Mouse (Mus musculus): Measurements from ENCODE around the gene Zfp358. TPM values are rescaled to one million over a fixed set of nuclear protein-coding genes. Genes with fewer than 3 reads are reported as not detected.
A peak's percentile ranks its signal among the peaks of the same experiment; 100 is the strongest.

Gene Zfp358
- polyA plus RNA-seq, 1 experiment, result 30.6 TPM

DNA sequence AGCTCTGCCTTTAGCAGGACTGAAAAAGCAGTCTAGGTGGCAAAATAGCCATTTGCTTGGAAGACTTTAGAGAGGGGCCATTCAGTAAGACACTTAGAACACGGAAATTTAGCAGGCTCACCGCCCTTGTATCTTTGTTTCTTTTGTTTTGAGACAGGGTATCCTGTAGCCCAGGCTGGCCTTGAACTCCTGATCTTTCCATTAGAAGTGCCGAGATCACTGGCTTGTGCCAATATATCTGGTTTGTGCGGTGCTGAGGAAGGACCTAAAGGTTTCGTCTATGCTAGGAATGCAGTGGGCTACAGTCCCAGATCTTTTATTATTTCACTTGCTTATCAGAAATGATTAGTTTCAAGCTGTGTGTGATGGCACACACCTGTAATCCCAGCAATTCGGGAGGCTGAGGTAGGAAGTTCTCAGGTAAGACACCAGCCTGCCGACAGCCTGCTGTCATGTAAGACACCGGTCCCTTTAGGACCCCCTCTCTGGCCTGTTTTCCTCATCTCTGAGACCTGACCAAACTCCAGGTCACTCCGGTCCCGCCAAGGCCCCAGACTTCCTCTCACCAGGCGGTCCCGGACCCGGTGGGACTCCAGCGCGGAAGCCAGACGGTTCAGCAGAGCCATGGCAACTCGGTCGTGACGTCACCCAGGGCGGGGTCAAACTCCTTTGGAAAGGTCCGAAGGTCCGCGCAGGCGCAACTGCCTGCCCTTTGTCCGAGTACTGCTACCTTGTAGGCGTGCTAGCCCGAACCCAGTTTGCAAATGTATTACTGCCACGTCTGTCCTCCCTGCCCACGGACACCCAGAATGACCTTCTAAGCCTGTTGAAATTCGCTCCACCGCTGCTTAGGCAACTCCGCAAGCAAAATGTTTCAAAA, 25.7 kb upstream of the Zfp358 start, which contains the start of gene Pex11g:
Gene Pex11g (minus strand): TSS at position 675 of the 880 bp plus-strand sequence.
- no peaks in the 10 kb centered on the region for H3K36me3 ChIP-seq (ENCODE audit: control insufficient read depth, insufficient read depth)

DNA sequence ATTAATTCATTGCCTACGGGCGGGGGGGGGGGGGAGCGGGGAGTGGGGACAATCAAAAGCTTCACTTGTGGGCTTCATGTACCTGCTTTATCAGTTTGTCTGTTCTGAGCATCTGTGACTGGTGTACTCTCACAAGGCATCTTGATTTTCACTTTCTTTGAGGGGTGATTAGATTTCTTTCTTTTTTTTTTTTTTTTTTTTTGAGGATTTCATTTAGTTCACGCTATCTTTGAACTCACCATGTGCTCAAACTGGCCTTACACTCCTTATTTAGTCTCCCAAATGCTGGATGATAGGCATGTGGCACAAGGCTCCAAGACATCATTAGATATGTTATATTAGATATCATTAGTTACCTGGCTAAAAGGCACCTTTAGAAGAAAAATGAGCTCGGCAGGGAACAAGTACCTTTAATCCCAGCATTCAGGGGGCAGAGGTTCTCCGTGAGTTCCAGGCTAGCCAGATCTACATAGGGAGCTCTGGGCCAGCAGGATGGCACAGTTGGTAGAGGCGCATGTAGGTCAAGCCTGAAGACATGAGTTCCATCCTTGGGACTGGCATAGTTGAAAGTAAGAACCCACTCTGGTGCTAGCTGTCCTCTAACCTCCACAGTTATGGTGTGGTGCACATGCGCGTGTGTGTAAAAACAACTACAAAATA, 24.9 kb upstream of the Zfp358 start:
- Histone ChIP-seq H3K27me3 (ENCODE audit: control insufficient read depth, insufficient read depth, insufficient read length) (no peaks in the 10 kb centered on the region), H3ac (ENCODE audit: control insufficient read depth, insufficient read length, low read depth) (no peak overlapping the region), H3K79me2 (ENCODE audit: control insufficient read depth, insufficient read depth) (no peaks in the 10 kb centered on the region), H3K4me3 (ENCODE audit: insufficient read depth, poor library complexity, severe bottlenecking) (peak overlapping the region; percentile 21), H3K36me3 (ENCODE audit: control insufficient read depth, insufficient read depth) (no peaks in the 10 kb centered on the region), H3K79me3 (ENCODE audit: low read depth) (no peaks in the 10 kb centered on the region)
- TF ChIP-seq CEBPB (IDR thresholded peaks at IDR 0.05; ENCODE audit: low read depth) (no peak), MAX (IDR thresholded peaks at IDR 0.05) (no peak), USF1 (IDR thresholded peaks at IDR 0.05; ENCODE audit: low read depth) (no peak), CTCF (IDR thresholded peaks at IDR 0.05; ENCODE audit: control insufficient read depth, insufficient read depth, insufficient read length) (no peak), MYOG (IDR thresholded peaks at IDR 0.05; ENCODE audit: control insufficient read depth, extremely low read depth, insufficient read length) (no peak), FOSL1 (IDR thresholded peaks at IDR 0.05; ENCODE audit: insufficient read depth, low read length, poor library complexity, severe bottlenecking) (no peak), MYOD1 (IDR thresholded peaks at IDR 0.05; ENCODE audit: control insufficient read depth, insufficient read length, low read depth) (no peak)

More for the DNA sequence above, 25.7 kb upstream of the Zfp358 start, which contains the start of gene Pex11g:
- Histone ChIP-seq H3ac (ENCODE audit: control insufficient read depth, insufficient read length, low read depth) (peak within 1 kb of the TSS; percentile 42), H3K79me2 (ENCODE audit: control insufficient read depth, insufficient read depth) (no peaks in the 10 kb centered on the region), H3K27me3 (ENCODE audit: control insufficient read depth, insufficient read depth, insufficient read length) (no peaks in the 10 kb centered on the region), H3K4me3 (ENCODE audit: insufficient read depth, poor library complexity, severe bottlenecking) (peak within 1 kb of the TSS; percentile 25), H3K79me3 (ENCODE audit: low read depth) (no peaks in the 10 kb centered on the region)
- TF ChIP-seq MYOG (IDR thresholded peaks at IDR 0.05; ENCODE audit: control insufficient read depth, extremely low read depth, insufficient read length) (no peak), CTCF (IDR thresholded peaks at IDR 0.05; ENCODE audit: control insufficient read depth, insufficient read depth, insufficient read length) (no peak), CEBPB (IDR thresholded peaks at IDR 0.05; ENCODE audit: low read depth) (no peak), USF1 (IDR thresholded peaks at IDR 0.05; ENCODE audit: low read depth) (no peak), MAX (IDR thresholded peaks at IDR 0.05) (no peak), MYOD1 (IDR thresholded peaks at IDR 0.05; ENCODE audit: control insufficient read depth, insufficient read length, low read depth) (no peak), FOSL1 (IDR thresholded peaks at IDR 0.05; ENCODE audit: insufficient read depth, low read length, poor library complexity, severe bottlenecking) (no peak)

DNA sequence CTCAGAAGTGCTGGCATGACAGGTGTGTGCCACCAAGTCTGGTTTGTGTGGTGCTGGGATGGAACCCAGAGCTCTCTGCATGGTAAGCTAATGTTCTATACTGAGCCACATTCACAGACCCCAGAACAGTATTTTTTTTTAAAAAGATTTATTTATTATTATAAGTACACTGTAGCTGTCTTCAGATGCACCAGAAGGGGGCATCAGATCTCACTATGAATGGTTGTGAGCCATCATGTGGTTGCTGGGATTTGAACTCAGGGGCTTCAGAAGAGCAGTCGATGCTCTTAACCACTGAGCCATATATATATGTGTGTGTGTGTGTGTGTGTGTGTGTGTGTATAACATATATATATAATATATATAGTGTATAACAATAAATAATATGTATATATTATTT, 24.1 kb upstream of the Zfp358 start:
- Histone ChIP-seq H3K4me3 (ENCODE audit: insufficient read depth, poor library complexity, severe bottlenecking) (no peak overlapping the region), H3K36me3 (ENCODE audit: control insufficient read depth, insufficient read depth) (no peaks in the 10 kb centered on the region), H3ac (ENCODE audit: control insufficient read depth, insufficient read length, low read depth) (no peak overlapping the region), H3K79me2 (ENCODE audit: control insufficient read depth, insufficient read depth) (no peaks in the 10 kb centered on the region), H3K27me3 (ENCODE audit: control insufficient read depth, insufficient read depth, insufficient read length) (no peaks in the 10 kb centered on the region), H3K79me3 (ENCODE audit: low read depth) (no peaks in the 10 kb centered on the region)
- TF ChIP-seq MYOD1 (IDR thresholded peaks at IDR 0.05; ENCODE audit: control insufficient read depth, insufficient read length, low read depth) (no peak), CTCF (IDR thresholded peaks at IDR 0.05; ENCODE audit: control insufficient read depth, insufficient read depth, insufficient read length) (no peak), CEBPB (IDR thresholded peaks at IDR 0.05; ENCODE audit: low read depth) (no peak), MYOG (IDR thresholded peaks at IDR 0.05; ENCODE audit: control insufficient read depth, extremely low read depth, insufficient read length) (no peak), FOSL1 (IDR thresholded peaks at IDR 0.05; ENCODE audit: insufficient read depth, low read length, poor library complexity, severe bottlenecking) (no peak), USF1 (IDR thresholded peaks at IDR 0.05; ENCODE audit: low read depth) (no peak), MAX (IDR thresholded peaks at IDR 0.05) (no peak)

DNA sequence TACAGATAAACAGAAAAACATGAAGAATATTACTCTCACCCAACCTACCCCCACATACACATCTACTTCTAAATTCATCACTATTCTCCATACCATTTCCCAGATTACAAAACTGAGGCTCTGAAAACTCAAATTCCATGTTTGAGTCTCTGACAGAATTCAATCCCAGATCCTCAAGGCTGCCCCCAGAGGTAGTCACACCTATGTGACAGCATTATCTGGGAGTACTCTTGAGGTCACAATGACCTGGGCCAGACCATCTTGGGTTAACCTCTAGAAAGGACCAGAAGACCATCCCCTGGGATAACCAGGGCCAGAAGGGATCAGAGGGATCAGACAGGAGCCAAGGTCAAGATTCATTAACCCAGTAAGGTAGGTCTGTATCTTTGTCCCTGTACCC, 22.4 kb upstream of the Zfp358 start, which contains the start of gene Tex45:
Gene Tex45 (plus strand): TSS at position 301 of the 400 bp plus-strand sequence.
- no peak within 1 kb of the TSS for H3K4me3 ChIP-seq (ENCODE audit: insufficient read depth, poor library complexity, severe bottlenecking)
- no peak for TF ChIP-seq CTCF (IDR thresholded peaks at IDR 0.05; ENCODE audit: control insufficient read depth, insufficient read depth, insufficient read length)
- TF ChIP-seq USF1 (IDR thresholded peaks at IDR 0.05; ENCODE audit: low read depth), result no peak
- no peak for TF ChIP-seq MYOD1 (IDR thresholded peaks at IDR 0.05; ENCODE audit: control insufficient read depth, insufficient read length, low read depth)
- no peak for TF ChIP-seq FOSL1 (IDR thresholded peaks at IDR 0.05; ENCODE audit: insufficient read depth, low read length, poor library complexity, severe bottlenecking)
- TF ChIP-seq MAX (IDR thresholded peaks at IDR 0.05), result no peak
- TF ChIP-seq CEBPB (IDR thresholded peaks at IDR 0.05; ENCODE audit: low read depth), result no peak
- TF ChIP-seq MYOG (IDR thresholded peaks at IDR 0.05; ENCODE audit: control insufficient read depth, extremely low read depth, insufficient read length), result no peak
- no peak within 1 kb of the TSS for H3ac ChIP-seq (ENCODE audit: control insufficient read depth, insufficient read length, low read depth)
- no peaks in the 10 kb centered on the region for H3K27me3 ChIP-seq (ENCODE audit: control insufficient read depth, insufficient read depth, insufficient read length)
- no peaks in the 10 kb centered on the region for H3K79me2 ChIP-seq (ENCODE audit: control insufficient read depth, insufficient read depth)
- H3K79me3 ChIP-seq (ENCODE audit: low read depth), result no peaks in the 10 kb centered on the region
- no peaks in the 10 kb centered on the region for H3K36me3 ChIP-seq (ENCODE audit: control insufficient read depth, insufficient read depth)

DNA sequence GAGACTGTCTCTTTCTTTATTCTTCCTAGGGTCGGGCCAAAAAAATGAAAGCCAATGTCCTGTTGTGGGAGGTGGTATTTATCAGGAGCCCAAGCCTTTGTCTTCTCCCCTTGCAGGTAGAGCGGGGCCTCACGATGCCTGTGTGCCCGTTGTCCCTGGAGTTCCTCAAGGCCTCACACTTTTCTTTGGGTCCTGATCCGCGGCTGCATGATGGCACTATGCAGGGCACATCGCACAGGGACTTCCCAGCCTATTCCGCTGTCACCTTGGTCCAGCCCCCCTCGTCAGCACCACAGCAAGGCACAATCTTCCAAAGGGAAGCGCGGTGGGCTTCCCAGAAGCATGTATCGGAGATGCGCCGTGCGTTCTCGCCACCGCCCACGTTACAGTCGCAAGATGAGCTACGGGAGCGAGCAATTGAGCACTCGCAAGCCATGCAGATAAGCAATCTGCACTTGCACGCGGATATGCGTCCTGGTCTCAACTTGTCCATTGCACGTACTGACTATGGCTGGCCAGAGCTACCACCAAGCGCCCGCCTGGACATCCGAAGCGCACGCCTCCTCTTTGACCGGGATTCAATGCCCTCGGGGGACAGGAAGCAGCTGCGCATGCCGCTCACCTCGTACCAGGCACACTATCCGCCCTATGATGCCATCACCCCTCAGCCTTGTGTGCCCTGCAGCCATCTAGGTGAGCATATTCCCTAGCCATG, 17.1 kb upstream of the Zfp358 start:
- Histone ChIP-seq H3K79me3 (ENCODE audit: low read depth) (no peaks in the 10 kb centered on the region), H3K79me2 (ENCODE audit: control insufficient read depth, insufficient read depth) (no peaks in the 10 kb centered on the region), H3K36me3 (ENCODE audit: control insufficient read depth, insufficient read depth) (no peaks in the 10 kb centered on the region), H3ac (ENCODE audit: control insufficient read depth, insufficient read length, low read depth) (no peak overlapping the region), H3K4me3 (ENCODE audit: insufficient read depth, poor library complexity, severe bottlenecking) (no peak overlapping the region), H3K27me3 (ENCODE audit: control insufficient read depth, insufficient read depth, insufficient read length) (no peaks in the 10 kb centered on the region)
- TF ChIP-seq USF1 (IDR thresholded peaks at IDR 0.05; ENCODE audit: low read depth) (no peak), CTCF (IDR thresholded peaks at IDR 0.05; ENCODE audit: control insufficient read depth, insufficient read depth, insufficient read length) (no peak), MAX (IDR thresholded peaks at IDR 0.05) (no peak), MYOG (IDR thresholded peaks at IDR 0.05; ENCODE audit: control insufficient read depth, extremely low read depth, insufficient read length) (no peak), CEBPB (IDR thresholded peaks at IDR 0.05; ENCODE audit: low read depth) (no peak), MYOD1 (IDR thresholded peaks at IDR 0.05; ENCODE audit: control insufficient read depth, insufficient read length, low read depth) (no peak), FOSL1 (IDR thresholded peaks at IDR 0.05; ENCODE audit: insufficient read depth, low read length, poor library complexity, severe bottlenecking) (no peak)

Data from C2C12 (cell line).